Mouse (Mus musculus): ENCODE results near the gene Psmc3.

- TF ChIP-seq CTCF (IDR thresholded peaks at IDR 0.05; ENCODE audit: extremely low read depth, insufficient read depth, low read length) (no peak), POLR2A (IDR thresholded peaks at IDR 0.05; ENCODE audit: extremely low read depth, insufficient read depth, low read length) (no peak)
These were observed 29.9 kb upstream of the Psmc3 start for GRCm38 (mm10) chr2:91023956-91024355.
